Comparison of ENCODE assay signal across 18 mouse cellular contexts in genomic region chr16:35055194-35055506, GRCm38 (mm10). TPM values are rescaled to one million over a fixed set of nuclear protein-coding genes. Genes with fewer than 3 reads are reported as not detected.
DNase-seq lines count a peak whose midpoint lies in the region; ATAC-seq and TF ChIP-seq lines count a peak whose summit lies in the region.
"Had no signal": no experiment of that assay in that cellular context is flagged by ENCODE, and none has a peak within 500 bp of the region (broad histone marks: within the 10 kb centered on the region; RNA-seq: fewer than 3 reads in every experiment).

No protein-coding gene starts in this region.

- peaks cover 10% of the 10 kb centered on the region for H3K4me1 ChIP-seq in lung, adult 2 months (ENCODE audit: control insufficient read depth, insufficient read depth, low read length)
- H3K4me1 ChIP-seq in liver, embryonic 11.5 days (replicated peaks; ENCODE audit: control insufficient read depth, insufficient read depth, low read length), result peaks cover 12% of the 10 kb centered on the region
- H3K4me1 ChIP-seq: embryonic facial prominence, embryonic 13.5 days; limb, embryonic 13.5 days had no signal

- ATAC-seq in frontal cortex, adult (ENCODE audit: low TSS enrichment), result peak; percentile 88
- ATAC-seq in liver, embryonic 11.5 days (replicated peaks; ENCODE audit: low FRiP score), result no peak
- peak; percentile 3; the same call in 1 of the 2 replicates for ATAC-seq in megakaryocyte, adult 5-6 weeks (ENCODE audit: poor library complexity, severe bottlenecking)

- TF ChIP-seq POLR2A in lung, adult 2 months (IDR thresholded peaks at IDR 0.05; ENCODE audit: borderline replicate concordance, extremely low read depth, low read depth, low read length), result no peak

- no peak overlapping the region for H3K9ac ChIP-seq in liver, embryonic 11.5 days (ENCODE audit: low read depth, low read length)
- H3K9ac ChIP-seq: embryonic facial prominence, embryonic 13.5 days; heart, embryonic 13.5 days; limb, embryonic 13.5 days; midbrain, embryonic 15.5 days had no signal

- DNase-seq in frontal cortex, postnatal 25 days (ENCODE audit: low spot score in 2 of 2), result no peak
- DNase-seq in lung, postnatal 25 days (ENCODE audit: low spot score), result peak; percentile 41
- DNase-seq in lung, adult 2 months, result no peak
- DNase-seq in liver, embryonic 11.5 days (ENCODE audit: low spot score), result no peak
- DNase-seq in urinary bladder, adult 2 months (ENCODE audit: low spot score), result no peak
- no peak for DNase-seq in cerebellum, postnatal 14 days
- DNase-seq: adrenal gland, postnatal 10 days; cerebellum, adult 8-10 months; heart, postnatal 4 days; kidney, adult 18-20 months; kidney, postnatal 10 days; thymus, postnatal 25 days had no signal

- 56% methylated on average over 1 of the region's 1 CpGs for WGBS in lung, adult 2 months
- WGBS in liver, embryonic 11.5 days, result 80% methylated on average over 1 of the region's 1 CpGs

- H3K4me3 ChIP-seq in lung, adult 2 months (replicated peaks; ENCODE audit: extremely low read depth, low read depth, low read length), result no peak overlapping the region
- no peak overlapping the region for H3K4me3 ChIP-seq in liver, embryonic 11.5 days (ENCODE audit: low read depth, low read length)
- H3K4me3 ChIP-seq: embryonic facial prominence, embryonic 13.5 days; heart, embryonic 13.5 days; limb, embryonic 13.5 days; midbrain, embryonic 15.5 days had no signal

- no peak overlapping the region for H3K4me2 ChIP-seq in liver, embryonic 11.5 days
- H3K4me2 ChIP-seq: embryonic facial prominence, embryonic 13.5 days; heart, embryonic 13.5 days; limb, embryonic 13.5 days; midbrain, embryonic 15.5 days had no signal

- no peak for TF ChIP-seq CTCF in lung, adult 2 months (IDR thresholded peaks at IDR 0.05; ENCODE audit: insufficient read depth, low read length)

- no peaks in the 10 kb centered on the region for H3K36me3 ChIP-seq in liver, embryonic 11.5 days (ENCODE audit: control insufficient read depth, insufficient read depth, low read length)
- H3K36me3 ChIP-seq: midbrain, embryonic 15.5 days had no signal

- no peaks in the 10 kb centered on the region for H3K27me3 ChIP-seq in liver, embryonic 11.5 days (replicated peaks; ENCODE audit: control insufficient read depth, insufficient read depth, low read length)
- H3K27me3 ChIP-seq: embryonic facial prominence, embryonic 13.5 days; heart, embryonic 13.5 days; limb, embryonic 13.5 days; midbrain, embryonic 15.5 days had no signal

- peak overlapping the region; percentile 22; the same call in 1 of the 2 replicates for H3K27ac ChIP-seq in liver, embryonic 11.5 days (ENCODE audit: low read depth, low read length)
- H3K27ac ChIP-seq: embryonic facial prominence, embryonic 13.5 days; heart, embryonic 13.5 days; limb, embryonic 13.5 days; midbrain, embryonic 15.5 days had no signal

- no peaks in the 10 kb centered on the region for H3K9me3 ChIP-seq in liver, embryonic 11.5 days (ENCODE audit: control insufficient read depth, low read length)
- H3K9me3 ChIP-seq: embryonic facial prominence, embryonic 13.5 days; heart, embryonic 13.5 days; limb, embryonic 13.5 days; midbrain, embryonic 15.5 days had no signal

RNA-seq across cellular contexts. Expression of gene Hacd2, which starts 32.9 kb away (rescaled TPM):
- polyA plus RNA-seq in lung, adult 2 months (2012; rRNA removed), result 22.5 and 22.7 TPM in 2 replicates
- 49.1 and 50.2 TPM in 2 replicates for polyA plus RNA-seq in liver, embryonic 11.5 days (2014; fragmentation: Nextera tagmentation; extraction: Ambion mirVana)
- total RNA-seq in megakaryocyte, adult 5-6 weeks (2015), result 60.5 and 61.3 TPM in 2 replicates
- total RNA-seq in megakaryocyte, adult 5-6 weeks (2017), result 7.6 and 12.4 TPM in 2 replicates
- polyA plus RNA-seq in urinary bladder, adult 2 months (2012; rRNA removed), result 143 and 190 TPM in 2 replicates
